Mouse (Mus musculus) mature B cell (primary cell): Measurements from ENCODE around the gene Ubac2.

ENCODE experiments used
- in situ Hi-C: fragments of 300-500 bp; cut with MboI; formaldehyde crosslinking; loops from 2 replicates; pipeline ENCODE4 v1.14.3; 2019

Gene Ubac2

DNA sequence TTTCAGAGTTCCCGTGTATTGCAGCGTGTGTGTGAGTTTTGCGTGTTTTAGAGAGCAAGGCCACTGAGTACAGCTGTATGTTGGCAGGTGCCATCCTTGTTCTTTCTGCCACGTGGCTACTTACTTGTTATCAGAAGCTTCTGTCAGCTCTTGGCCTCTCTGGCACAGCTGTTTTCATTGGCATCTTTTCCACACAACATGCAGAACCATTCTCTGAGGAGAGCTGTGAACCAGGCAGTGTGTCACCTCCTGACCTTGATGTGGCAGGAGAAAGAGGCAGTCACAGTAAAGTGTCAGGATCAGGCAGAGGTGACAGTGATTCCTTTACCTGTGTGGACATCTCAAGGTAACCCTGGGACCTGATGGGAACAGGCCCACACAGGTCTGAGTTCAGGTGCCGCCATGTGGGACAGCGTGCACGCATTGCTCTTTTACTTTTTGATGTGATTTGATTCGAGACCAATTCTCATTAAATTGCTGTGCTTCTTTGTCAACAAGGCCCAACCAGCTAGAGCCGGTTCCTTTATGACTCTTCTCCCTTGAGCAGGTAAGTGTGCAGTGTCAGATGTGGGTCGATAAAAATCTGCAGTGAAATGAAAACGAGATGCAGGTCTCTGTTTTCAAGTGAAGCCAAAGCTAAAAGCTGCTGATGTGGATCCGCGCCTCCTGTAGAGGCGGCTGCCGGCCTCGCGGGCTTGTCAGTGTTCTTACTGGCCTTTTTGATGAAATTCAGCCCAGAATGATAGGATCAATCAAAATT lies 122.1 kb downstream of the Ubac2 start:
- in situ Hi-C loops: no loop called here

DNA sequence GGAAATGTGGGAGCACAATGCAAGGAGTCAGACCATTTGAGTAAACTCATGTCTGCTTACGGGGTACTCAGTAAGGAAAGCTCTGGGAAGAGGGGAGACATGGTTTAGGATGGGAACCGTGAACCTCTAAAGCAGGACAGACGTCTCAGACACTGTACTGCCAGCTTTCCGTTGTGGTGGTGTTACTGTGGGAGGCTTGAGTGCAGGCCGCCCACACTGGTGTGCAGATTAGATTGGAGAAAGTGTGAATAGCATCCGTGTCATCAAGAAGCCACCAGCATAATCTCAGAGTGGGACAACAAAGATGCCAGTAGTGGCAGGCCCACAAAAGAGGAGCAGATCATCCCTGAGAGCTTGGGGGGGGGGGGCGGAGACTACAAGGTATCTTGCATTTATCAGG lies 123.8 kb downstream of the Ubac2 start:
- in situ Hi-C loops: no loop called here

DNA sequence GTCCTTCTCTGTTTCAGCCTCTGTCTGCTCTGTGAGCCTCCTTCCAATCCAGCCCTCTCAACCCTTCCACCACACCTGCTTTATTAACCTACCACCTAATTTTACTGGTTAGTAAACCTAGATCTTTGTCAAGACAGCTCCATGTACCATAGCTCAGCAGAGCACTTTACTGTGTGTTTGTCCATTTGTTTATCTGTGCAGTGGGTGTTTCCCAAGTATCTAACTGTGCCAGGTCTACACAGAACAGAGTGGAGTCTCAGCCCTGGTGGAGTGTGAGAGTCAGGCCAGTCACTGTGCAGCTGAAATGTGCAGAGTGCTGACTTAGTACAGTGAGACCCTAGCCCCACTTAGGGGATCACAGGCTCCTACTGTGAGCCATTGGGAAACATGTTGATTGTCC lies 125.4 kb downstream of the Ubac2 start:
- in situ Hi-C loops: no loop called here

DNA sequence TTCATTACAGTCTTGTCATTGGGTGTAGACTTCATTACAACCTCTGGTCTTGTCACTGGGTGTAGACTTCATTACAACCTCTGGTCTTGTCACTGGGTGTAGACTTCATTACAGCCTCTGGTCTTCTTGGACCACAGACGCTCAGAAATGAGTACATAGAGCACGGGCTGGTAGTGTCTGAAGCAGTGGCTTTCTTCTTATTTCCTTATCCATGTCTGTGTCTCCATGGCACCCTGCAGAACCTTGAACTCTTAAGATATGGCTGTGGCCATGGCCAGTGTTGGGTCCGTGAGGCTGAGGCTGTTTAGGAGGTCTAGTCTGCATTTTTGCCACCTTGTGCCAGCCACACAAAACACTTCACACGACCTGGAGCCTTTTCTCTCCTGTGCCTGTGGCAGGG lies 129.8 kb downstream of the Ubac2 start:
- in situ Hi-C loops: no loop called here

DNA sequence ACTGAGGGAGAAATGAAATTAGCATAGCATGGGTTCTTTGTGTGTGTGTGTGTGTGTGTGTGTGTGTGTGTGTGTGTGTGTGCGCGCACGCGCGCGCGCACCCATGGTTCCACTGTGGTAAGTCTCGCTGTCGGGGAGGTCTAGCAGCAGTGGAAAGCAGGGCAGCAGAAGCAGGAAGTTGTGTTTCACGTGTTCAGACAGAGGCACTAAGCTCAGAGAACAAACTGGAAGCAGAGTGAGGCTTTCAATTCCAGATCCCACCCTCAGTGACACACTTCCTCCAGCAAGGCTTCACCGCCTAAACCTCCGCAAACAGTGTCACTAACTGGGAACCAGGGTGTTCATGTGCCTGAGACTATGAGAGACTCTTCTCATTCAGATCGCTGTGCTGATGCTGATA lies 131.1 kb downstream of the Ubac2 start:
- in situ Hi-C loops: no loop called here

DNA sequence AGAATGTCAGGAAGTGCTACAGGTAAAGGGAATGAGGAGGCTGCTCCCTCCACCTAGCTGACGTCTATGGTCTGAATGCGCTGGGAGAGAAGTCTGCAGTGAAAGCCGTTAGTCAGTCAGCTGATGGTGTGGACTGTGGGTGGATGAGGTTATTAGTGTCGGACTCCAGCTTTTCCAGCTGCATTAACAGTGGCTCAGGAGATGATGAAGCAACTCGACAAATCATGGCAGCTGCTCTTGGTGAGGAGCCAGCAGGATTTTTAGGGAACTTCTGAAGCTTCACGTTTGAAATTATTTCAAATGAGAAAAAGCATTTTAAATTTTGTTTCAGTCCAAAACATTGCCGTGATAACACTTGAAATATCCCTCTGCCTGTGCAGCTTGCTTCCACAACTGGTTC lies 131.9 kb downstream of the Ubac2 start:
- in situ Hi-C loops: no loop called here

DNA sequence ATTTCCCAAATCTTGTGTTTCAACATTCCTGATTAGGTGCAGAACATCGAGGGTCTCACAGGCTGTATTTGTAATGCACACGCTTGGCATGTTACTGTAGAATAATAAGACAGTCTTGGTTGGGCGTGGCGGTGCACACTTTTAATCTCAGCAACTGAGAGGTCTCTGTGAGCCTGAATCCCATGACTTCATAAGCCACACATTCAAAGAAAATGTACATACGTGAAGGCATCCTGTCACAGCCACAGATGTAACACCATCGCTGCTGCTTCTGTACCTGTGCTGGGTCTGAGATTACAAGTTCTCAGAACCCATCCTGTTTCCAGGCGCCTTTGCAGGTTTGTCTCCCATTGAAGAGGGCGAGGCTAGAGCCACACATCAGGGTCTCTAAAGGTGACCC lies 133.3 kb downstream of the Ubac2 start:
- in situ Hi-C loops: no loop called here

DNA sequence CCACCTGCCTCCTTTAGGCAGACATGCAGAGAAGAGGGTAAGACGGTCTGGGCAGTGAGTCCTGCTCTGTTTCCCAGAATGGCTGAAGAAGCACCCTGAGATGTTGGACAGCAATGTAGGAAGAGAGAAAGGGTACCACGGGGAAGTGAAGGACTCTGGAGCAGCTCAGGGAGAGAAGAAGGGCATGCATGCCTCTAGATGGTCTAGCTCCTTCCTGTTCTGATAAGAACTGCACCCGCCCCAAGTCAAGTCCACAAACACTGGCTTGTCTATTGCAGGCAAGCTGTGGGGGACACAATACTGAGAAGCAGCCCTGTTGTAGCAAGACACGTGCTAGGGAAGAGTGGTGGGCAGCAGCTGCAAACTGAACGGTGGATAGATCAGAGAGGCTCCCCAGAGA lies 133.8 kb downstream of the Ubac2 start:
- in situ Hi-C loops: no loop called here

DNA sequence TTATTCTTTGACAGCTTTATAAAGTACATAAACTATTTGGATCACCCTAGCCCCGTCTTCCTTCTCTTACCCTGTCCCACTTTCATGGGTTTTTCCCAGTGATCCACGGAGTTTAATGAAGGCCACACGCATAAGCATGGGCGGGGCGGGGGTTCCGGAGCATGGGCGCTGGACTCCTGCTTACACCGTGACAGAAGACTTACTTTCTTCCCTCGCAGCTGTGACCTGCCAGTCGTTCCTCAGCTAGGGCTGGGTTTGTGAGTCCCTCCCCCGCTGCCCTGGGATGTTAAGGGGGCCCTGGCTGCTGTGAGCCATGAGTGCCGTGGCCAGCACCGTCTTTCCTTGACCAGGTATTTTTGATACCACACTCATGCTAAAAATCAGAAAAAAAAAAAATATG lies 134.4 kb downstream of the Ubac2 start:
- in situ Hi-C loops: no loop called here

DNA sequence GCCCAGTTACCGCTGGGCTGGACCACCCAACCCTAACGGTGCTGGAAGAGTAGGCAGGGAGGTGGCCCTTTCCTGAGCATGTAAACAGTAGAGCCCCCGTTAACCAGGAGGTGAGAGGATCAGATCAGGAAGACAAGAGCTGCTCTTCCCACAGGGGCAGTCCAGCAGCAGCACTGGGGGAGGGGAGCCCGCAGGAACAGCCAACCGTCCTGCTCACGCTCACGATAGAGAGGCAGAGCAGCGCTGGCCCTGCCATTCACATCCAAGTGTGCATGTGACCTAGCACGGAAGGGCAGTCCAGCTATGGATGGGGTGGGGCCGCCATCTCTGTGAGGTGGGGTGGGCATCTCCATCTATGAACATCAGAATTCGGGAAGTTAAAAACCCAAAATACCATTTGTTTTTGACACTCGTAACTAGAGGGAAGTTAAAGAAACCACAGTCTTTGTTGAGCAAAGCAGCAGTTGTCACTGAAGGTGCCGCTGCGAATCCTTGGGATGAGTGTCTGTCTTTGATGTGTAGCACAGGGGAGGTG lies 135.1 kb downstream of the Ubac2 start:
- in situ Hi-C loops: no loop called here

DNA sequence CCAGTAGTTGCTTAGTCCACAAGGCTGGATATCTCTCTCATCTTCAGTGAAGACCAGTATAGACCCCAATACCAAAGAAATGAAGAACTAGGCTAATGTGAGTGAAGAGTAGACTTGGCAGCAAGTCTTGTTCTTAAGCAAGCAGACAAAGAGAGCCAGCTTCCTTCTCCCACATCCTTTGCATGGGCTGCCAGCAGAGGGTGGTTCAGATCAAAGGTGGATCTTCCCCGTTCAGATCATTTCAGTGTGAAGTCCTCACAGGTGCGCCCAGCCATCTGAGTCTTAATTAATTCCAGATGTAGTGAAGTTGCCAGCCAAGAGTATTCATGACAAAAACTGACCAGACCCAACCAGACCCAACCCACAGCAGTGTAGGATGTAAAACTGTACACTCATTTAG lies 139.5 kb downstream of the Ubac2 start:
- in situ Hi-C loops: no loop called here

DNA sequence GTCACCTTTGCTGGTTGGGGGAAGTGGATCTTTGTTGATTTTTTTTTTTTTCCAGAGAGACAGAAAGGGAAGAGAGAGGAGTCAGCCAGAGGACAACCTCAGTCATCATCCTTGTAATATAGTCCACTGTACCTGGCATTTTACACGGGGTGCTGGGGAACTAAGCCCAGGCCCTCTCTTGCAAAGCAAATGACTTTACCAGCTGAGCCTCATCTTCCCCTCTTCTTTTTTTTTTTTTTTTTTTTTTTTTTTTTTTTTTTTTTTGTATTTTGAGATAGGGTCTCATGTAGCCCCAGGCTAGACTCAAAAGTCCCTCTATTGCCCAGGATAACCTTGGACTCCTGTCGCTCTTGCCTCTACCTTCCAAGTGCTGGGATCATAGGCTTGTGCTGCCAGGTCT lies 141.0 kb downstream of the Ubac2 start:
- in situ Hi-C loops: no loop called here

DNA sequence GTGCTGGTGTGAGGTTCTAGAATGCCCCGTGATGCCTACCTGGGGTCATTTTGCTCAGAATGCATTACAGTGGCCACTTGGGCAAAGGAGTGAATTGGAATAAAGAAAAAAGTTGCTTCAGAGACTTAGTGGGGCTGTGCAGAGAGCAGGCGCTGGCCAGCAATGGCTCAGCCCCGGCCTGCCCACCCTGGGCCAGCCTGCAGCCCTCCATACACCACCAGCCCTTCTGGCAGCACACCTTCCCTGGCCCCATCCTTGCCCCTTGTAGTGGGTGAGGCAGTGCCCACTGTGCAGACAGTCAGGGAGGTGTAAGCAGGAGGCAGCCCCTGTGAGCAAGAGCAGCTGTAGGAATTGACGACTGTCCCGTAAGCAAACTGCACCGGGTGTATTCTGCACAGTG lies 142.1 kb downstream of the Ubac2 start:
- in situ Hi-C loops: no loop called here

DNA sequence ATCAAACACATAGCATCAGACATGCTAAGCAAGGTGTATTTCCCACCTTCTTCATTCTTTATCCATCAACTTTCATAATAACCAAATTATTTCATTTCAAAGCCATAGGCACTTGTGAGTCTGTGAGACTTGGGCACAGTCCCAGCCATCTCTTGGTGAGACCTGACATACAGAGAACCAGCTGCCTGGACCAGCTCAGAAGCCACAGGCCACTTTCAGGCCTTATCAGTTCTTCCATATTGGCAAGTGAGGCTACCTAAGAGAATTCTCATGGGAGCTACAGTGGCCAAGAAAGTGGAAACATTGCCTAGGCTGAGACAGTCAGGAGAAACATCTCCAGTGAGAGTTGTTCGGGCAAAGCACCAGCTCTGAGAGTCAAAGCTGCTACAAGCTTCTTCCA lies 144.6 kb downstream of the Ubac2 start:
- in situ Hi-C loops: no loop called here

DNA sequence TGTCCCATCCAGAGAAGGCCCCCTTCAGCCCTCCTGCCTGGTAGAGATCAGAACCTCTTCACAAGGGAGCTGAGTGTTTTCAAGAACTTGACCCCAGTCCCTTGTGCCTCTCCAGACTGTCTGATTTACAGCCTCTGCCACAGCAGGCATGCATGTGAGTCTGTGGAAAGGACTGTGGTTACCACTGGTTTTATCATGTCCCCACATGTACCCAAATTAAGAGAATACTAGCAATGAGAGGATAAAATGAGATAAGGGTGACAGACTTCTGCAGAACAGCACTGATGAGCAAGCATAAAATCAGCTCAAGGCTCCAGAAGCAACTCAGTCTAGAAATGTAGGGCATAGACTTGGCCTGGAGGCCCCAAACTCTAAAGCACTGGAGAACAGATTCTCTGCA lies 145.5 kb downstream of the Ubac2 start:
- in situ Hi-C loops: no loop called here

DNA sequence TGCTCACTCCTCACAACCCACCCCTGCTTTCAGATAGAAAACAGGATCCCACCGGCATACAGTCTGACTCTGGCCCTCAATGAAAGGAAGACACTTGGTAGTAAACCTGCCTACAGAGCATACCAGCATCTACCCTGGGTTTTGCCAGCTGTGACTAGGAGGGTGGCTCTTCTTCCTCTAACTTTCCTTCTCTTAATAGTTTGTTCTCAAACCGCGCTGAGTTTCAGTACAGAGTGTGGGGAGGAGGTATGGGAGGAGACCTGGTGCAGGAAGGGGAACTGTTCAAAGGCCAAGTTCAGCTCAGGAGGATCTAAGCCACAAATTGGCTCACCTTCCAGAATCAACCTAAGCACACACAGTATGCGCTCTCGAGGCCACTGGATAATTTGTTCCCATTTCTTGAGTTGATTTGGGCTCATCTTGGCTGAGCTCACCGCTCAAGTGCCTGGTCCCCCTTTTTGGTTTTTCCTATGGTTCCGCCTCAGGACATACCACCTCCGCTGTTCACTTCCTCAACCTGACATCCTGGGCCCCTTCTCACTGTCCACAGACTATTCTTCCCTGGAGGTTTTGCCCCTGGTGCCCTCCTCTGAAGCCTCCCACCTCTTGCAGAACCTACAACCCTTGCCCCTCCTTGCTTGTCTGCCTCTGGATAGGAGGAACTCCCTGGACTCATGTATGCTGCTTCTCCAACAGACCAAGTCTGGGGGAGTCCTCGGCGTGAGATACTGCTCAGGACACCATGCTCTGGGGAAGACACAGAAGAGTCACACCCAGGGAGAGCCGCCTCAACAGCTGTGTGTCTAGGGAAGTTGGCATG lies 150.7 kb downstream of the Ubac2 start:
- in situ Hi-C loops: no loop called here

DNA sequence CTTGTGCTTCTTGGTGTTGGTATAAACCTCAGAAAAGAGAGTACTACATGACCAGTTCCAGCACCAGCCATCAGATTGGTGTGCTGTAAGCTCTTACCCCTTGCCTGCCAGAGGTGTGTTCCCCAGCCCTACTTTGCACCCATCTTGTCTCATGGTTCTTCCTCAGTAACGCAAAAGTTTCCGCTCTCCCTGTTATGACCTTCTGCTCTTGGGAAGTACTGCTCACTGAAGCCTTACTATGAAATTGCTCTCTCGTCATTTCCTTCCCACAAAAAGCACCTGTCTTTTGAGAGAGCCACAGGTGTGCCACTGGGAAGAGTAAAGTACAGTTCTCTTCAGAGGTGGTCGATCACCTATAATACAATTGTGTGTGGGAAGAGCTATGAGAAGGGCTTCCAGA lies 151.4 kb downstream of the Ubac2 start:
- in situ Hi-C loops: no loop called here

DNA sequence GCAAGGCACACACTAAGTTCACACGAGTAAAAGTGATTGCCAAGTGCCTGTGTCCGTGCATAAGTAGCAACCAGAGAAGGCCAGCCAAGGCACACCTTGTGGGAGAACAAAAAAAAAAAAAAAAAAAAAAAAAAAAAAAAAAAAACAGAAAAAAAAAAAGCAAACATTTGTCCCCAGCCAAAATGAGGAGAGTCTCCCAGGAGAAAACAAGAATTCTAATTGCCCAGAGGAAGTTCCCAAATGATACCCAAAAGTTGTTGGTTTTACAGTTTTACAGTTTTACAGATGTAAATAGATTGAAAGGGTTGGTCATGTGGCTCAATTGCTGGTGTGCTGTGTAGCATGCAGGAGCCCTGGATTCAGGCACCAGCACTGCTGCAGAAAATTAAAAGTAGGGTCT lies 153.6 kb downstream of the Ubac2 start:
- in situ Hi-C loops: no loop called here

DNA sequence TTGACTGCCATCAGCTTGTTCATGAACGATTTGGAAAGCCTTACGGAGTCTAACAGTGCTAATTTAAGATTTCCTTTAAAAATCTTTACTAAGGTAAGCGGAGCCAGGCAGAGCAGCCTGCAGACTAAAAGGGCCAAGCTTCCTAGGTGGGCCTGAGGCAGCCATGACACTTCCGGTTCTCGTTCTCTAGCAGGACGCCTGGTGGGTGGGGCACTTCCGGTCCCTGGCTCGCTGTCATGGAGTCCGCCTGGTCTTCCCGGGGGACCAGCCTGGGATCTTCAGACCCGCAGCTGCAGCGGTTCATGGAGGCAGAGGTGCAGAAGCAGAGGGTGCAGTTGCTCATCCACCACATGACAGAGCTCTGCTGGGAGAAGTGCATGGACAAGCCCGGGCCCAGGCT lies 156.0 kb downstream of the Ubac2 start, which contains the start of gene Timm8a2:
TSS of gene Timm8a2 (plus strand) at position 224 of the 400 bp plus-strand sequence.
- in situ Hi-C loops: no loop called here

DNA sequence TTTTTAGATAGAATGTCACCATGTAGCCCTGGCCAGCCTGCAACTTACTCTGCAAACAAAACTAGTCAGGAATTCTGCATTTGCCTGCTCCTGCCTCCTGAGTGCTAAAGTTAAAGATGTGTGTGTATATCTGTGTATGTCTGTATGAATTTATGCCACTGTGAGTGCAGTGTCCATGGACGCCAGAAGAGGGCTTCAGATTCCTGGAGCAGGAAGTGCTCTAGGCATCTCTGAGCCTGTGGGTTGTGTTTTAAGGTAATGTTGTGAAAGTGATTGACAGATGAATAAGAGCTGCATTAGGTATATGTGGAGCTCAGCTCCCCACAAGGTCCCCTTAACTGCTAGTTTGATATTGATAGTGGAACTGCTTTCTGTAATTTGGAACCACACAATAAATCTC lies 156.8 kb downstream of the Ubac2 start:
- in situ Hi-C loops: no loop called here

DNA sequence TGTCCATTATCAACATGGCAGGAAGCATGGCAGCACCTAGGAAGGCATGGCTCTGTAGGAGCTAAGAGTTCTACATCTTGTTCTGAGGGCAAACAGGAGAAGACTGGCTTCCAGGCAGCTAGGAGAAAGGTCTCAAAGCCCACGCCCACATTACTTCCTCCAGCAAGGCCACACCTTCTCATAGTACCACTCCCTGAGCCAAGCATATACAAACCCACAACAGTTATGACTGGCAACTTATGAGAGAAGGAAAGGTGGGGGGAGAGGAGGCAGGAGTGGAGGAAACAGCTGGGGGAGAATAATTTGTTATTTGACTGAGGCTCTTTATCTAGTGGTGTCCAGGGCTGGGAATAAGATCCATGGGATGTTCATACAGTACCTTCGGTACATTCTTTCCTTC lies 157.4 kb downstream of the Ubac2 start:
- in situ Hi-C loops: no loop called here

DNA sequence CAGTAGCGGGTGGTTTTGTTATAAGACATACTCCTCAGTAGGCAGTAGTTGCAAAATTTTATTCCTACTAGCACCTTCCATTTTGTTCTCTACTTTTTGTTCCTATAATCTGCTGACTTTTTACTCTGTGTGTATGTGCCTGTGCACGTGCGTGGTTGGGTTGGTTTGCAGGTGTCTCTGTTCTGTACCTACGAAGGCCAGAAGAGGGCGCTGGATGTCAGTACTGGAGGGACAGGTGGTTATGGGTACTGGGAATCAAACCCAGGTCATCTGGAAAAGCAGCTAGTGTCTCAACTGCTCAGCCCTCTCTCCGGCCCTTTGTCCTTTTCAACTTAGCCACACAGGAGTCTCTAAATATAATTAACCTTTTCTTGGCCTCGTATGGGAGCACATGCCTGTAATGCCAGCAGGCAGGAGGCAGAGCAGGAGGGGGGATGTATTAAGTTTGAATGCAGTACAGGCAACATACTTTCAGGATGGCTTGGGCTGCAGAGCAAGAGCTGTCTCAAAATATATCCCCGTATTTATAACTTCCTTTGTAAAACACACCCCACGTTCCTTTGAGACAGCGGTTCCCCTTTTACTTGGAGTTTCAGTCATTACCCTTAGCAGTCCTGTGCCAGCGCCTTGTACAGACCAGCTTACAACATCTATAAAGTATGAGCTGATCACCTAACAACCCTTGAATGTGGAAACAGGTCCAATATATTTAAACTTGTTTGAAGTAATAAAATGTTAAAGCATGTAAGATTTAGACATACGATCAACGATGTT lies 160.6 kb downstream of the Ubac2 start:
- in situ Hi-C loops: no loop called here
